Mouse (Mus musculus) erythroblast, embryonic 14.5 days (primary cell): Measurements from ENCODE around the gene Soga1.

Experiments used
- GATA1 ChIP-seq: IDR thresholded peaks from 2 replicates; pipeline ENCODE4 v1.6.1; 2012; ENCODE audit warnings: low read length, inconsistent platforms, mixed read lengths
- TAL1 ChIP-seq: IDR thresholded peaks from 3 replicates; pipeline ENCODE4 v1.6.1; 2012; ENCODE audit warnings: low read length, inconsistent platforms, mixed read lengths

DNA sequence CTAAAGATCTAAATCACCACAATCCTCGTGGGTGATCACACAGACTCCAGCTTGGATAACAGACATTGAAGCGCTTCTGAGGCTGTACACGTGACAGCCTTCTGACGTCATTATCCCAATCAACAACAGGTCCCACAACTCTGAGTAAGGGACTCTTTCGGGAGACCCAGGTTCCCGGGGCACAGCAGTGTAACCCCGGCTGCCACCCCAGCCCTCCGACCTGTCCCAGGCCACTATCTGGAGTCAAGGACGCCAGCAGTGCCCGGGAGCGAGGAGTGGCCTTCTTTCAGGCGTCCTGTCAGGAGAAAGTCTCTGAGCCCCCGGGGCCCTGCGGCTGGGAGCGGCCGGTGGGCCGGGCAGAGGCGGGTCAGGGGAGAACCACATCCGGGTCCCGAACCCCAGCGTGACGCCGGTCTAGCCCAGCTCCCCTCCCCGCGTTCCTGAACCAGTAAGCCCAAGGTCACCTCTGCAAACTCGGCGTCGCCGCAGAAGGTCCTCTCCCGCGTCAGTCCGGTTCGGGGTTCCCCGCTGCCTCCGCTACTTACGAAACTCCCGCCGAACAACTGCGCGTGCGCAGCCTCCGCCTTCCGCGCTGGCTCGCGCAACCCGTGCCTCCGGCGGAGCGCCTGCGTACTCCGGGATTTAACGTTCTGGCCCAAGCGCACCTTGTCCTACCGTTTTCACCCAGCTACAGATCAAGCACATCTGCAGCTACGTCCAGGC is 72.4 kb downstream of the Soga1 start, which contains the start of gene Dsn1:
- TF ChIP-seq GATA1: no peak
- TF ChIP-seq TAL1: no peak
